Mouse (Mus musculus) embryo, embryonic 11.5 days (tissue): ENCODE data around the gene Hist1h3e.
"Not testable (repeated sequence)": the region's sequence is repeated elsewhere in the genome, so short reads cannot be mapped to it uniquely, and the experiment has no call there.

Experiments
- DNase-seq: peaks from one replicate; pipeline ENCODE4 v3.0.0-alpha.2; 2012; ENCODE audit warnings: low read depth, low spot score

The Hist1h3e gene

GRCm38 (mm10) chr13:23538249-23538648, 23.9 kb downstream of the Hist1h3e start:
- DNase-seq = no peak

GRCm38 (mm10) chr13:23537006-23537710, 25.0 kb downstream of the Hist1h3e start:
- DNase-seq = no peak

GRCm38 (mm10) chr13:23536076-23536822, 25.9 kb downstream of the Hist1h3e start:
- DNase-seq = no peak

GRCm38 (mm10) chr13:23535137-23536075, 26.8 kb downstream of the Hist1h3e start, which contains the start of gene Hist1h3g:
TSS of gene Hist1h3g (plus strand) at chr13:23535422.
- not testable (repeated sequence) for DNase-seq

DNA sequence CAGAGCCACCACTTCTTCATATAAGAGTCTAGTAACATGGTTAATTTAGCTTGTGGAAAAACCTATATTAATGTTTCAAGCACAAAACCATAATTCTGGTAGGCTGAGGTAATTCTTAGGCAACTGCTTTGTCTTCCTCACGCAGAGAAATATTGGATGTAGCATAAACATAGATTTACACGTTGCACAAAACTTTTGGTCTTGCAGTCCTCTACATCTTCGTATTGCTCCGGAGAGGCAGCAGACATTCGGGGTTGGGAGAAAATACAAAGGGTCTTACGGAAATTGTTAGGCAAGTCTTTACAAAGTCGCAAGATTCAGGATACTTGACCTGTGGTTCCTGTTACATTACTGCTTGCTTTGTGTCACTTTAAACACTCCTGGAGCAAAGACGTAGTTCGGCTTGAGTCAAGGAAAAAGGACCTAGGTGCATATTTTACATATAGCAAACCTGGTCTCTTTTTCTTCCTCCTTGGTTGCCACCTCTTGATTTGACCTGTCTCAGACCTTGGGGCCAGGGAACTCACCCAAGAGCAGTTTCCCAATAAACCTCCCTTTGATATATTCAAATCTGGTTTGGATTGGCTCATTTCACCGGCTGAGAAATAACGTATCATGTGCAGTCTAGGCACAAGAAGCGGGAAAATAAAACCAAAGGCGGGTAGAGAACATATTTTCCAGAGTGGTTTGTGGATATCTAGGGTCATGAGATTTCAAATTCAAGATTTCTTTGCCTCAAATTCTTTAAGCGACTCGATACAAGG, 27.6 kb downstream of the Hist1h3e start:
- DNase-seq = no peak

- not testable (repeated sequence) for DNase-seq
These were observed 28.4 kb downstream of the Hist1h3e start, which contains the start of gene Hist1h2af for GRCm38 (mm10) chr13:23533560-23534367. TSS of gene Hist1h2af (plus strand) at chr13:23533906.

GRCm38 (mm10) chr13:23532262-23533075, 29.7 kb downstream of the Hist1h3e start:
- no peak for DNase-seq

GRCm38 (mm10) chr13:23530901-23531875, 31.0 kb downstream of the Hist1h3e start, which contains the start of gene Hist1h4h:
TSS of gene Hist1h4h (plus strand) at chr13:23531050.
- peak; percentile 94 for DNase-seq

DNA sequence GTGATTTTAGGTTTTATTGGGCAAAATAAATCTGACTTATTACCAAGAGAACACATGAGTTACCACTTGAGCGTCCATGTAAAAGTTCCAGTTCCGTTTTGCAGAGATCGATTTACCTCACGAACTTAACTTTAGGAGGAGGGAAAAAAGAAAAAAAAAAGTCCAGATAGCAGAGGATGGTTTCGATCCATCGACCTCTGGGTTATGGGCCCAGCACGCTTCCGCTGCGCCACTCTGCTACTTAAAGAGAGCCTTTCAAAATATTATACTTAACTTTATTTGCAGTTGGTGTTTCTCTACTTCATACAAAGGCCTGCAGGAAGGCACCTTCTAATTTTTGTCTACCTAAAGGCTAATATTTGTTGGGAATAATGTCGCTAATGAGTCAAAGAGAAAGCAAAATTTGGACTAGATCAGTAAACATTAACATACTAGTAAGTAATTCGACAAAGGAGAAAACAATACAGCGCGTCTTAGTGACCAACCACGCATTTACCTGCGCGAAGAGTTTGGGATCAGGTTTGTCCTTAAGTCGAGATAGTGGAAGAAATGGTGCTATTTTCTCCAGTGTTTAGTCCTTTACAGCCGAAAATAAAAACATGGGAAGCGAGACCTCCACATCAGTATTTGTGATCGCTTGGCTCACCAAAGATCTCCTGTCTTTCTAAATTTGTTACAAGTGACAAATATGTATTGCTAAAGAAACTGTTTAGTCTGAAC, 31.8 kb downstream of the Hist1h3e start:
- DNase-seq = no peak

DNA sequence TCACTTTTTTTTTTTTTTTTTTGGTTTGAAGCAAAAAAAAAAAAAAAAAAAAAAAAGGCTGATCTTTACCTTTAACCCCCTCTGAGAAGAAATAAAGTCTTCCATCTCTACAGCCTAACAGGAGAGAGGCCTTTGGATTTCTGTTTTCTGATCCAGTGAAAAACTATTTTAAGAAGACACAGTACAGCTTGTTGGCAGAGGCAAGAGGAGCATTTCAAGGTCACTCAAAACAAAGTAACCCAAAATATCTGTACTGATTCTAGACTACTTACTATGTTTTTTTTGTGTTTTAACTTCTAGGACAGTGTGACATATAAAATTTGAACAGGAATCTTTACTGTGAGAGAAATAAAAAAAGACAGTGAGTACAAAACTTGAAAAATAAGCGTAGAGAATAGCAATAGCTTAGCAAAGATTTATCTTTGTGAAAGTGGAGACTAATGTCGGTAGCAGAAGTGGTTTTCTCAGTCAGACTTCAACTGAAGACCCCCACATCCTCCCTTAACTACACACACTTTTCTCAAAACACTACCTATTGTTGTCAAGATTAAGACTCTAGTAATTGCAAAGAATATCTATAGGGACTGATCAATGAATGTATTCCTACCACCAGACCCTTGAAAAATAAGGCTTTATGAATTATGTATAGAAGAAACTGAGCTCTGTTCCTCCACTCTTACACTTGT, 32.5 kb downstream of the Hist1h3e start:
- no peak for DNase-seq

DNA sequence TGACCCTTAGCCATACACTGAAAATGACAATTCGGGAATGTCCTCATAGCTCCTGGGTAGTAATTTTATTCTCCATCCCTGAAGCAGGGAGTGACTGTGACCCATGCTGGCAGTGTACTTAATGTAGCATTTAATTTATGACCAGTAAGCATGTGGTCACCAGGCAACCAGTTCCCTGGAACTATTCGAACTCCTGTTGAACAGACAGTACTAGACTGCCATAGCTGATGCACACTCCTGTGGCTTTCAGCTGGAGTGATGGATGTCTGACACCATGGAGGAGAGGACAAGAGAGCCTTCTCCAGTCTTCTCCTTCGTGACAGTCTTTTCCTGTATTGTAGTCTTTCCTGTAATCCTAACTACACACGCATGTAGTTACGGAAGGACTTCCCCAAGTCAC, 33.2 kb downstream of the Hist1h3e start:
- no peak for DNase-seq

- DNase-seq = peak; percentile 87
These were observed 35.9 kb downstream of the Hist1h3e start for GRCm38 (mm10) chr13:23526312-23526711.

DNA sequence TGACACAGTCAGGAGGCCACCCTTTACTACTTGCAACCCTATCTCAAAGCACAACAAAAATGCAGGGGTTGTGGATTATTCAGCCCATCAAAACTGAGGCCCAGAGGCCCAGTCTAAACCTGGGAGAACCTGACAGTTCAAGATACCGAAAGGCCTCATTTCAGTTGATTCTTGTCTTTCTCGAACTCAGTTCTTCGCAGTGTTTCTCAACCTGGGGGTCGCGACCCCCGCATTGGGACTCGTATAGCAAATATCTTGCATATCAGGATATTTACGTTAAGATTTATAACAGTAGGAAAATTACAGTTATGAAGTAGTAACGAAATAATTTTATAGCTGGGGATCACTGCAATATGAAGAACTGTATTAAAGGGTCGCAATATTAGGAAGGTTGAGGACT, 36.3 kb downstream of the Hist1h3e start:
- no peak for DNase-seq

DNA sequence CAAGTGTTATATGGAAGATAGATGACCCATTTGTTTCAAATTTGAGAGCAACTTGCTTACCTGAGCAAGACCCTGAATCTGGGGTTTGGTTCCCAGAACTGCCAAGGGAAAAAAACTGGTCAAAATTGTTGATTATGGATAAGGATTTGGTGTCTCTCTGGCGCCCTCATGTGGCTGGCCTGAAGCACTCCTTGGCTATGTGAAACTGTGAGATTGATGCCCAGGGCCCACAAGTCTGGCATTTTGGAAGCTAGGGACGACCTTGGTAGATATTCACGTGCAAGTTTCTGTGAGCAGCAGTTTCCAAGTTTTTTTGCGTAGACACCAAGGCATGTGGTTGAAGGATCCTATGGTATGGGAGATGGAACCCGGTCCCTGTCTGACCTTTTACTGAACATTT, 37.5 kb downstream of the Hist1h3e start:
- DNase-seq = peak; percentile 79

- DNase-seq = no peak
These were observed 38.2 kb downstream of the Hist1h3e start for GRCm38 (mm10) chr13:23523976-23524375.

DNA sequence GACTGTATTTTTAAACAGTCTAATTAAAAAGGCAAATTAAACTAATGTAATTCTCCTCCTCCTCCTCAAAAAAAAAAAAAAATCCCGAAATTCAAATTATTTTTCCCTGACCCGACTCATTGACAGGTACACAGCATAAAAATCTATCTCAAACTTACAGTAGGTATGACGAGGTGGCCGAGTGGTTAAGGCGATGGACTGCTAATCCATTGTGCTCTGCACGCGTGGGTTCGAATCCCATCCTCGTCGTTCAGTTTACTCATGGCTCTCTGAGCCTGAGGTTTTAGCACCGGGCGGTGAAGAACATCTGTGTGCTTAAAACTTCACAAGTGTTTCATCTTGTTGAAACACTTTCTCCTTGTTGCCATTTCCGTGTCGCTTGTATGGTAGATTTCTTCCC, 40.5 kb downstream of the Hist1h3e start:
- DNase-seq = no peak

- DNase-seq = peak; percentile 70
These were observed 42.8 kb downstream of the Hist1h3e start for GRCm38 (mm10) chr13:23519416-23519815.
